ENCODE assay signal across 8 mouse cellular contexts in the genomic region with DNA sequence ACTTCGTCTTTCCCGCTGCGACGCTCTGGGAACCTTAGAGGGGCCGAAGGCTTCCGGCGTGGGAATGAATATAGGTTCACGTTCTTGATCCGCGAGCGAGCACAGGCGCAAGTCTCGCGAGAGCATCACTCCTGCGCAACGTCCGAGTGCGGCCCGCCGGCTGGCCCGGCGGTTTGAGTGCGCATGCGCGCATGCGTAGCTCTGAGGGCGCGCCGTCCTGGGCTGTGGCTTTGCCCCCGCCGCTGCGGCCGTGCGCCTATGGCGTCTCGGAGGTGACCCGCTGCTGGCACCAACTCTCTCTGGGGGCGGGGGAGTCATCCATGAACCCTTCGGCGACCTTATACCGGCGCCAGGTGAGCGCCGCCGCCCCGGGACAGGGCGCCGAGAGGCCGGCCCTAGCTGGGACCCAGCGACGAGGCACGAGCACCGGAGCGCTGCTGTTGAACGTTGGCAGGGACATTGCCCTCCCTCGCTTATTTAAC. TPM values are rescaled to one million over a fixed set of nuclear protein-coding genes. Genes with fewer than 3 reads are reported as not detected.
DNase-seq lines count a peak whose midpoint lies in the region; ATAC-seq and TF ChIP-seq lines count a peak whose summit lies in the region.

Gene Ccdc62, plus strand, starts transcription at position 172 of the 482 bp plus-strand sequence.

- peak within 1 kb of the TSS; percentile 95 for H3K27ac ChIP-seq in forebrain, embryonic 10.5 days
- H3K27ac ChIP-seq in heart, embryonic 15.5 days = peak within 1 kb of the TSS; percentile 86
- peak within 1 kb of the TSS; percentile 80 for H3K27ac ChIP-seq in liver, embryonic 14.5 days
- peak within 1 kb of the TSS; percentile 73 for H3K27ac ChIP-seq in neural tube, embryonic 11.5 days (ENCODE audit: low read depth, low read length)
- peak within 1 kb of the TSS; percentile 88 for H3K27ac ChIP-seq in stomach, postnatal 0 days (replicated peaks)

- H3K9ac ChIP-seq in heart, embryonic 15.5 days = peak within 1 kb of the TSS; percentile 84
- H3K9ac ChIP-seq in liver, embryonic 14.5 days (replicated peaks) = peak within 1 kb of the TSS; percentile 97
- H3K9ac ChIP-seq in neural tube, embryonic 11.5 days (ENCODE audit: low read length) = peak within 1 kb of the TSS; percentile 87
- H3K9ac ChIP-seq in stomach, postnatal 0 days (ENCODE audit: low read length) = peak within 1 kb of the TSS; percentile 94

- H3K9me3 ChIP-seq in forebrain, embryonic 10.5 days = no peaks in the 10 kb centered on the region
- no peaks in the 10 kb centered on the region for H3K9me3 ChIP-seq in heart, embryonic 15.5 days (replicated peaks)
- H3K9me3 ChIP-seq in liver, embryonic 14.5 days (ENCODE audit: control insufficient read depth, low read length) = no peaks in the 10 kb centered on the region
- H3K9me3 ChIP-seq in neural tube, embryonic 11.5 days (ENCODE audit: control insufficient read depth, low read length) = no peaks in the 10 kb centered on the region
- H3K9me3 ChIP-seq in stomach, postnatal 0 days (ENCODE audit: control insufficient read depth, low read length) = no peaks in the 10 kb centered on the region

- peak within 1 kb of the TSS; percentile 79 for H3K4me2 ChIP-seq in heart, embryonic 15.5 days
- H3K4me2 ChIP-seq in liver, embryonic 14.5 days (ENCODE audit: low read depth) = peak within 1 kb of the TSS; percentile 88
- H3K4me2 ChIP-seq in neural tube, embryonic 11.5 days (ENCODE audit: low read depth) = peak within 1 kb of the TSS; percentile 79
- peak within 1 kb of the TSS; percentile 80 for H3K4me2 ChIP-seq in stomach, postnatal 0 days (replicated peaks; ENCODE audit: low read depth)

- H3K4me3 ChIP-seq in forebrain, embryonic 10.5 days = peak within 1 kb of the TSS; percentile 70
- H3K4me3 ChIP-seq in heart, embryonic 15.5 days = peak within 1 kb of the TSS; percentile 73
- peak within 1 kb of the TSS; percentile 76 to 94 for H3K4me3 ChIP-seq in liver, embryonic 14.5 days (ENCODE audit: insufficient read depth in 1 of 2, low read depth in 2 of 2, low read length in 2 of 2)
- peak within 1 kb of the TSS; percentile 49 for H3K4me3 ChIP-seq in neural tube, embryonic 11.5 days (ENCODE audit: low read depth, low read length)
- peak within 1 kb of the TSS; percentile 77 for H3K4me3 ChIP-seq in stomach, postnatal 0 days (ENCODE audit: low read depth, low read length)

- TF ChIP-seq EP300 in liver, embryonic 14.5 days (IDR thresholded peaks at IDR 0.05; ENCODE audit: low read depth) = peak; percentile 60; the same call in 1 of the 2 replicates
- peak; percentile 89 for TF ChIP-seq EP300 in stomach, postnatal 0 days (optimal IDR thresholded peaks at IDR 0.05)

- no peaks in the 10 kb centered on the region for H3K27me3 ChIP-seq in forebrain, embryonic 10.5 days (ENCODE audit: poor library complexity, severe bottlenecking)
- no peaks in the 10 kb centered on the region for H3K27me3 ChIP-seq in heart, embryonic 15.5 days
- H3K27me3 ChIP-seq in liver, embryonic 14.5 days (ENCODE audit: control insufficient read depth, insufficient read depth, low read length) = no peaks in the 10 kb centered on the region
- no peaks in the 10 kb centered on the region for H3K27me3 ChIP-seq in neural tube, embryonic 11.5 days (ENCODE audit: control insufficient read depth, insufficient read depth, low read length)
- no peaks in the 10 kb centered on the region for H3K27me3 ChIP-seq in stomach, postnatal 0 days (ENCODE audit: control insufficient read depth, insufficient read depth, low read length)

- H3K36me3 ChIP-seq in forebrain, embryonic 10.5 days (replicated peaks) = peaks cover 43% of the 10 kb centered on the region
- peaks cover 29% of the 10 kb centered on the region for H3K36me3 ChIP-seq in heart, embryonic 15.5 days
- H3K36me3 ChIP-seq in liver, embryonic 14.5 days (replicated peaks; ENCODE audit: control insufficient read depth, insufficient read depth, low read depth) = peaks cover 10% of the 10 kb centered on the region
- peaks cover 4% of the 10 kb centered on the region for H3K36me3 ChIP-seq in neural tube, embryonic 11.5 days (ENCODE audit: control insufficient read depth, insufficient read depth, low read length)
- H3K36me3 ChIP-seq in stomach, postnatal 0 days (ENCODE audit: control insufficient read depth, insufficient read depth, low read length) = peaks cover 5% of the 10 kb centered on the region

- ATAC-seq in CD4-positive, CD25-positive, alpha-beta regulatory T cell, adult 4 months = peak; percentile 94
- peak; percentile 96 for ATAC-seq in heart, embryonic 15.5 days (replicated peaks; ENCODE audit: insufficient number of reproducible peaks, insufficient read depth, low FRiP score, low read depth)
- ATAC-seq in liver, embryonic 14.5 days (ENCODE audit: insufficient read depth) = peak; percentile 94
- ATAC-seq in neural tube, embryonic 11.5 days (ENCODE audit: insufficient read depth, low FRiP score, low TSS enrichment) = peak; percentile 97
- peak; percentile 97 for ATAC-seq in stomach, postnatal 0 days (ENCODE audit: low FRiP score, low TSS enrichment)

- no peak for TF ChIP-seq CTCF in liver, embryonic 14.5 days (IDR thresholded peaks at IDR 0.05; ENCODE audit: low read depth)
- TF ChIP-seq CTCF in stomach, postnatal 0 days (IDR thresholded peaks at IDR 0.05; ENCODE audit: low read depth) = no peak

- DNase-seq in c-Kit-negative CD71-positive TER-119-positive erythroid progenitor cells, embryonic 14.5 days (ENCODE audit: low read depth, low spot score) = peak; percentile 93
- DNase-seq in forebrain, embryonic 10.5 days (ENCODE audit: extremely low spot score, low spot score) = peak; percentile 90
- peak; percentile 96 to 98 for DNase-seq in kidney, postnatal 25 days
- peak; percentile 91 to 93 (median 92) for DNase-seq in liver, embryonic 14.5 days (ENCODE audit: low read depth in 3 of 3, low spot score in 3 of 3)
- DNase-seq in neural tube, embryonic 11.5 days (ENCODE audit: low spot score) = peak; percentile 98
- peak; percentile 95 for DNase-seq in stomach, postnatal 0 days (ENCODE audit: low spot score)

- peaks cover 11% of the 10 kb centered on the region for H3K4me1 ChIP-seq in forebrain, embryonic 10.5 days
- peaks cover 7% of the 10 kb centered on the region for H3K4me1 ChIP-seq in heart, embryonic 15.5 days (replicated peaks)
- peaks cover 0 to 16% of the 10 kb centered on the region in 2 experiments for H3K4me1 ChIP-seq in liver, embryonic 14.5 days (replicated peaks; ENCODE audit: control insufficient read depth in 2 of 2, insufficient read depth in 2 of 2, low read length in 1 of 2)
- H3K4me1 ChIP-seq in neural tube, embryonic 11.5 days (ENCODE audit: control insufficient read depth, insufficient read depth, low read length) = no peaks in the 10 kb centered on the region
- no peaks in the 10 kb centered on the region for H3K4me1 ChIP-seq in stomach, postnatal 0 days (replicated peaks; ENCODE audit: control insufficient read depth, insufficient read depth)

- under 1% methylated on average over 56 of the region's 56 CpGs for WGBS in forebrain, embryonic 10.5 days
- WGBS in heart, embryonic 15.5 days = under 1% methylated on average over 56 of the region's 56 CpGs
- WGBS in liver, embryonic 14.5 days (ENCODE audit: insufficient replicate concordance) = under 1% methylated on average over 56 of the region's 56 CpGs
- WGBS in neural tube, embryonic 11.5 days = under 1% methylated on average over 56 of the region's 56 CpGs
- WGBS in stomach, postnatal 0 days = under 1% methylated on average over 56 of the region's 56 CpGs

RNA-seq across cellular contexts. Expression of gene Ccdc62, which starts in this region (rescaled TPM):
- polyA plus RNA-seq in CD4-positive, CD25-positive, alpha-beta regulatory T cell, adult 4 months (2017; shearing (Covaris generic)) = 10 to 100 TPM in 1 of 2 experiments, 1 to 10 TPM in 1; 9.6 to 16.0 TPM
- polyA plus RNA-seq in forebrain, embryonic 10.5 days (2016; fragmentation: Nextera tagmentation; extraction: Ambion mirVana) = 5.0 and 7.0 TPM in 2 replicates
- 4.8 and 5.6 TPM in 2 replicates for polyA plus RNA-seq in heart, embryonic 15.5 days (2015; fragmentation: Nextera tagmentation; extraction: Ambion mirVana)
- polyA plus RNA-seq in liver, embryonic 14.5 days (2012; rRNA removed) = 2.0 and 2.7 TPM in 2 replicates
- 3.4 and 3.7 TPM in 2 replicates for polyA plus RNA-seq in liver, embryonic 14.5 days (2014; fragmentation: Nextera tagmentation; extraction: Ambion mirVana)
- 3.8 and 5.0 TPM in 2 replicates for polyA plus RNA-seq in neural tube, embryonic 11.5 days (2014; fragmentation: Nextera tagmentation; extraction: Ambion mirVana)
- polyA plus RNA-seq in stomach, postnatal 0 days (2015; fragmentation: Nextera tagmentation; extraction: Ambion mirVana) = 5.4 TPM in 2 replicates

Comparison
In these comparisons a context has a peak if more than half of its experiments do, and no peak if none do; other contexts are left out.
1. Peak in every context shown above with its lines: DNase-seq, ATAC-seq, H3K4me3 ChIP-seq and H3K27ac ChIP-seq.